Mouse (Mus musculus): ENCODE data around the gene Plekhn1. TPM values are rescaled to one million over a fixed set of nuclear protein-coding genes. Genes with fewer than 3 reads are reported as not detected.

Gene Plekhn1
- 27.2 and 28.7 TPM in 2 replicates for polyA plus RNA-seq (2015; fragmentation: Nextera tagmentation; extraction: Ambion mirVana)

- 0% methylated on average over 26 of the region's 48 CpGs for WGBS
- peak within 1 kb of the TSS; percentile 73 for H3K4me3 ChIP-seq (replicated peaks)
- H3K4me1 ChIP-seq = peaks cover 23% of the 10 kb centered on the region
- no peaks in the 10 kb centered on the region for H3K9me3 ChIP-seq (replicated peaks)
- H3K27ac ChIP-seq (replicated peaks) = peak within 1 kb of the TSS; percentile 94
- peak within 1 kb of the TSS; percentile 92 for H3K4me2 ChIP-seq
- ATAC-seq (ENCODE audit: low FRiP score) = peak; percentile 48
- peaks cover 56% of the 10 kb centered on the region for H3K36me3 ChIP-seq
- peak within 1 kb of the TSS; percentile 75 for H3K9ac ChIP-seq (replicated peaks)
- no peaks in the 10 kb centered on the region for H3K27me3 ChIP-seq (replicated peaks)
Measured at GRCm38 (mm10) chr4:156234701-156235213, at the start of gene Plekhn1. Gene Plekhn1 (minus strand): TSS chr4:156234857.

GRCm38 (mm10) chr4:156255078-156255839 is 20.6 kb upstream of the Plekhn1 start, which contains the start of gene Samd11:
Gene Samd11 (minus strand): TSS chr4:156255657.
- no peak within 1 kb of the TSS for H3K9ac ChIP-seq (replicated peaks)
- 5% methylated on average over 26 of the region's 26 CpGs for WGBS

GRCm38 (mm10) chr4:156254361-156255077 is 19.9 kb upstream of the Plekhn1 start:
- peak overlapping the region; percentile 46 for H3K4me2 ChIP-seq
- H3K4me1 ChIP-seq = peaks cover 20% of the 10 kb centered on the region
- H3K27ac ChIP-seq (replicated peaks) = no peak overlapping the region
- WGBS = 2% methylated on average over 29 of the region's 30 CpGs
- peaks cover under 1% of the 10 kb centered on the region; the same call in 1 of the 2 replicates for H3K36me3 ChIP-seq
- H3K9me3 ChIP-seq (replicated peaks) = no peaks in the 10 kb centered on the region
- no peak overlapping the region for H3K9ac ChIP-seq (replicated peaks)
- peak overlapping the region; percentile 25 for H3K4me3 ChIP-seq (replicated peaks)
- peaks cover 28% of the 10 kb centered on the region for H3K27me3 ChIP-seq (replicated peaks)
- peak; percentile 54 for ATAC-seq (ENCODE audit: low FRiP score)

More at GRCm38 (mm10) chr4:156255078-156255839, 20.6 kb upstream of the Plekhn1 start, which contains the start of gene Samd11:
- peak within 1 kb of the TSS; percentile 46 for H3K4me2 ChIP-seq
- no peaks in the 10 kb centered on the region for H3K36me3 ChIP-seq
- peaks cover 20% of the 10 kb centered on the region for H3K4me1 ChIP-seq
- no peaks in the 10 kb centered on the region for H3K9me3 ChIP-seq (replicated peaks)
- peaks cover 28% of the 10 kb centered on the region for H3K27me3 ChIP-seq (replicated peaks)
- no peak within 1 kb of the TSS for H3K27ac ChIP-seq (replicated peaks)
- peak; percentile 54; the same call in 1 of the 2 replicates for ATAC-seq (ENCODE audit: low FRiP score)
- H3K4me3 ChIP-seq (replicated peaks) = peak within 1 kb of the TSS; percentile 25

- WGBS = 40% methylated on average over 7 of the region's 7 CpGs
- H3K27me3 ChIP-seq (replicated peaks) = peaks cover 28% of the 10 kb centered on the region
- no peaks in the 10 kb centered on the region for H3K9me3 ChIP-seq (replicated peaks)
- no peak overlapping the region for H3K9ac ChIP-seq (replicated peaks)
- peaks cover 13% of the 10 kb centered on the region for H3K36me3 ChIP-seq
- H3K4me2 ChIP-seq = no peak overlapping the region
- H3K4me1 ChIP-seq = peaks cover 20% of the 10 kb centered on the region
- no peak for ATAC-seq (ENCODE audit: low FRiP score)
- H3K27ac ChIP-seq (replicated peaks) = no peak overlapping the region
- no peak overlapping the region for H3K4me3 ChIP-seq (replicated peaks)
Measured at GRCm38 (mm10) chr4:156253043-156253442, 18.4 kb upstream of the Plekhn1 start.

GRCm38 (mm10) chr4:156252619-156253018 is 18.0 kb upstream of the Plekhn1 start:
- H3K27ac ChIP-seq (replicated peaks) = no peak overlapping the region

GRCm38 (mm10) chr4:156252140-156252539 is 17.5 kb upstream of the Plekhn1 start:
- H3K4me2 ChIP-seq = no peak overlapping the region
- no peak for ATAC-seq (ENCODE audit: low FRiP score)
- peaks cover 28% of the 10 kb centered on the region for H3K27me3 ChIP-seq (replicated peaks)
- H3K4me1 ChIP-seq = peaks cover 20% of the 10 kb centered on the region
- WGBS = 32% methylated on average over 7 of the region's 7 CpGs
- peaks cover 22% of the 10 kb centered on the region for H3K36me3 ChIP-seq
- H3K4me3 ChIP-seq (replicated peaks) = no peak overlapping the region
- H3K9ac ChIP-seq (replicated peaks) = no peak overlapping the region
- H3K27ac ChIP-seq (replicated peaks) = no peak overlapping the region
- no peaks in the 10 kb centered on the region for H3K9me3 ChIP-seq (replicated peaks)

More at GRCm38 (mm10) chr4:156252619-156253018, 18.0 kb upstream of the Plekhn1 start:
- H3K4me2 ChIP-seq = no peak overlapping the region
- peaks cover 28% of the 10 kb centered on the region for H3K27me3 ChIP-seq (replicated peaks)
- peaks cover 17% of the 10 kb centered on the region for H3K36me3 ChIP-seq
- no peak for ATAC-seq (ENCODE audit: low FRiP score)
- H3K4me3 ChIP-seq (replicated peaks) = no peak overlapping the region
- peaks cover 20% of the 10 kb centered on the region for H3K4me1 ChIP-seq
- H3K9me3 ChIP-seq (replicated peaks) = no peaks in the 10 kb centered on the region
- H3K9ac ChIP-seq (replicated peaks) = no peak overlapping the region
- WGBS = 36% methylated on average over 3 of the region's 3 CpGs

GRCm38 (mm10) chr4:156251081-156251480 is 16.4 kb upstream of the Plekhn1 start:
- H3K9ac ChIP-seq (replicated peaks) = no peak overlapping the region
- WGBS = 64% methylated on average over 8 of the region's 8 CpGs
- H3K27me3 ChIP-seq (replicated peaks) = peaks cover 28% of the 10 kb centered on the region
- H3K27ac ChIP-seq (replicated peaks) = no peak overlapping the region
- ATAC-seq (ENCODE audit: low FRiP score) = no peak
- peaks cover 20% of the 10 kb centered on the region for H3K4me1 ChIP-seq
- H3K4me2 ChIP-seq = no peak overlapping the region
- H3K36me3 ChIP-seq = peaks cover 32% of the 10 kb centered on the region
- H3K4me3 ChIP-seq (replicated peaks) = no peak overlapping the region
- no peaks in the 10 kb centered on the region for H3K9me3 ChIP-seq (replicated peaks)

GRCm38 (mm10) chr4:156249567-156249966 is 14.9 kb upstream of the Plekhn1 start:
- no peak overlapping the region for H3K9ac ChIP-seq (replicated peaks)
- peaks cover 9% of the 10 kb centered on the region for H3K4me1 ChIP-seq
- H3K4me2 ChIP-seq = no peak overlapping the region
- H3K27me3 ChIP-seq (replicated peaks) = peaks cover 17% of the 10 kb centered on the region; the same call in 1 of the 2 replicates
- 53% methylated on average over 11 of the region's 11 CpGs for WGBS
- no peaks in the 10 kb centered on the region for H3K9me3 ChIP-seq (replicated peaks)
- ATAC-seq (ENCODE audit: low FRiP score) = no peak
- peaks cover 45% of the 10 kb centered on the region for H3K36me3 ChIP-seq
- H3K27ac ChIP-seq (replicated peaks) = no peak overlapping the region
- no peak overlapping the region for H3K4me3 ChIP-seq (replicated peaks)

- no peak for ATAC-seq (ENCODE audit: low FRiP score)
- peak overlapping the region; percentile 73 for H3K4me3 ChIP-seq (replicated peaks)
- H3K36me3 ChIP-seq = peaks cover 56% of the 10 kb centered on the region
- peaks cover 23% of the 10 kb centered on the region for H3K4me1 ChIP-seq
- H3K27ac ChIP-seq (replicated peaks) = peak overlapping the region; percentile 94; the same call in 1 of the 2 replicates
- WGBS = 24% methylated on average over 58 of the region's 60 CpGs
- no peaks in the 10 kb centered on the region for H3K9me3 ChIP-seq (replicated peaks)
- no peak overlapping the region for H3K9ac ChIP-seq (replicated peaks)
- H3K4me2 ChIP-seq = peak overlapping the region; percentile 92
- no peaks in the 10 kb centered on the region for H3K27me3 ChIP-seq (replicated peaks)
Measured at GRCm38 (mm10) chr4:156236651-156237447, 2.2 kb upstream of the Plekhn1 start.

- peak; percentile 88 for ATAC-seq (ENCODE audit: low FRiP score)
- Histone ChIP-seq H3K9ac (replicated peaks) (peak within 1 kb of the TSS; percentile 75), H3K4me2 (peak within 1 kb of the TSS; percentile 92), H3K9me3 (replicated peaks) (no peaks in the 10 kb centered on the region), H3K4me3 (replicated peaks) (peak within 1 kb of the TSS; percentile 73), H3K27ac (replicated peaks) (peak within 1 kb of the TSS; percentile 94), H3K4me1 (peaks cover 23% of the 10 kb centered on the region), H3K27me3 (replicated peaks) (no peaks in the 10 kb centered on the region), H3K36me3 (peaks cover 56% of the 10 kb centered on the region)
- WGBS = under 1% methylated on average over 81 of the region's 90 CpGs
Measured at GRCm38 (mm10) chr4:156235808-156236533, 1.3 kb upstream of the Plekhn1 start, which contains the start of gene Noc2l. Gene Noc2l (plus strand): TSS chr4:156236010.

Data from neural tube, embryonic 15.5 days (tissue).